Mouse (Mus musculus) kidney, adult 2 months (tissue): ENCODE measurements around the gene Slc25a30.

Experiments
- CTCF ChIP-seq: fragments of 200-500 bp; conservative IDR thresholded peaks from 2 replicates; pipeline ENCODE4 v1.5.1; 2011; ENCODE audit warnings: low read depth, mild to moderate bottlenecking, control low read depth, low read length, moderate library complexity, mixed read lengths; ENCODE audit not compliant: insufficient read depth, insufficient read length
- POLR2A ChIP-seq: fragments of 200-500 bp; IDR thresholded peaks from one replicate; pipeline ENCODE4 v1.6.1; 2011; ENCODE audit warnings: low read depth, low read length, control low read depth

DNA sequence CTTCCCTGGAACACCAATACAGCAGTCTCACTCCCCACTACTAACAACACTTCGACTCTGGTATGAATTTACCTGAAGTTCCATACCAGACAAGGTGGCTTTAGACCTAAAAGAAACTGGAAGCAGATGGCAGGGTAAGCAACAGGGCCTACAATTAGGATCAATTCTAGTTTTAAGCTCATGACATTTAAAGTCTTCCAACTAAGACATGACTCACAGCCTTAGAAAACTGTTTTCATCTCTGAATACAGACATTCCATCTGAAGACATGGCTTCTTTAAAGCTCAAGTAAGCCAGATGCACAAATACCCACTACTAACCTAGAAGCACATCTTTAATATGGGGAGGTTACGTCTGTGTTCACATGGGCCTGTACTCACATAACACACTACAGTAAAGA, 38.9 kb downstream of the Slc25a30 start:
- TF ChIP-seq CTCF: no peak
- no peak for TF ChIP-seq POLR2A
